Mouse (Mus musculus): ENCODE results near the gene Efcab14.

GRCm38 (mm10) chr4:115812326-115812725 lies 74.8 kb downstream of the Efcab14 start:
- TF ChIP-seq CTCF (IDR thresholded peaks at IDR 0.05; ENCODE audit: insufficient read depth, low read length) (no peak), POLR2A (IDR thresholded peaks at IDR 0.05; ENCODE audit: borderline replicate concordance, extremely low read depth, low read depth, low read length) (no peak)
